Mouse (Mus musculus) gastrocnemius, adult 18-20 months (tissue): ENCODE results near the gene Utp15. TPM values are rescaled to one million over a fixed set of nuclear protein-coding genes. Genes with fewer than 3 reads are reported as not detected.

ENCODE experiments used
- DNase-seq: peaks from one replicate; pipeline ENCODE4 v3.0.0; 2021; ENCODE audit warnings: low spot score
- long read RNA-seq, 2 experiments: library from polyadenylated mRNA; stranded (forward); transcript quantifications; one replicate each; pipeline ENCODE4 v2.0.0; 2021
- total RNA-seq, 2 experiments: library from RNA; stranded (reverse); gene quantifications; 2 replicates each; pipeline ENCODE4 v1.2.3; 2021

Utp15 gene
- total RNA-seq = 1 to 10 TPM; 3.5 to 3.8 TPM
- long read RNA-seq, experiment 1, full-length matches to known transcripts = 9 of 10 reads
- long read RNA-seq, experiment 1, partial matches to known transcripts = 0 of 10 reads
- long read RNA-seq, experiment 1, other reads (novel, unspliced or antisense) = 1 of 10 reads
- long read RNA-seq, experiment 2, full-length matches to known transcripts = 9 of 11 reads
- long read RNA-seq, experiment 2, partial matches to known transcripts = 1 of 11 reads
- long read RNA-seq, experiment 2, other reads (novel, unspliced or antisense) = 1 of 11 reads

DNA sequence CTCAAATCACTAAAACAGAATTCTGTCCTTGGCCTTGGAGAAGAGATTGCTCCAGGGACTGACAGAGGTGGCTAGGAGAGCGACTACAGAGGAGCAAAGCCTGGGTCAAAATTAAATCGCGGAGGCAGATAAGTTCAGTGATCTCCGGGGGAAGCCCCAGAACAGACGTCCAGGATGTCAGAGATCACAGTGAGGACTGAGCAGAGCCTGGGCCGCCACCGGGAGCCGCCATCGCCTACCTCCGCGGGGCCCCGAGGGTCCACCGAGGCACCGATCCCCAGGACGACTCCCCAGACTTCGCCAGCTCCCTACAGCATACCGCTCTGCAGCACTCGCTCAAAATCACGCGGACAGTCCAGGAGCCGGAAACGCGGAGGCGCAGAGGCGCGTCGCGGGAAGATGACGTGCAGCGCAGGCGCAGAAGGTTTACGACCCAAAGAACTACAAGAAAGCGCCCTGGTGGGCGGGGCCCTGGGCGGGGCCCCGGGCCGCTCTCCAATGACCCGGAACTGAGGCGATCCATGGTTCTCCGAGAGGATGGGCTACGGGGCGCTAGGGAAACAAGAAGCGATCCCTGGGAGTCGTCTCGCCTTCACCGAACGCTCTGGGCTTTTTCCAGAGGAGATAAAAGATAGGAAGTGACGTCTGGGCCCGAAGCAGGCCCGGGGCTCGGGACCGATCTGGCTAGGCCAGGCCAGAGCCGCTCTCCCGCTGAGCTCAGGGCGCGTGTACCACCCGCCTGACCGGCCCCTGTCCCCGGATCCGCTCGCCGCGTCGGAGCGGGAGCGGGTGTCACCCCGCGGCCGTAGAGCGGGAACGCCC, at the start of gene Utp15, which contains the start of gene Ankra2:
TSS of gene Utp15 (minus strand) at position 406 of the 822 bp plus-strand sequence.
TSS of gene Ankra2 (plus strand) at position 439 of the 822 bp plus-strand sequence.
- peak; percentile 96 for DNase-seq

DNA sequence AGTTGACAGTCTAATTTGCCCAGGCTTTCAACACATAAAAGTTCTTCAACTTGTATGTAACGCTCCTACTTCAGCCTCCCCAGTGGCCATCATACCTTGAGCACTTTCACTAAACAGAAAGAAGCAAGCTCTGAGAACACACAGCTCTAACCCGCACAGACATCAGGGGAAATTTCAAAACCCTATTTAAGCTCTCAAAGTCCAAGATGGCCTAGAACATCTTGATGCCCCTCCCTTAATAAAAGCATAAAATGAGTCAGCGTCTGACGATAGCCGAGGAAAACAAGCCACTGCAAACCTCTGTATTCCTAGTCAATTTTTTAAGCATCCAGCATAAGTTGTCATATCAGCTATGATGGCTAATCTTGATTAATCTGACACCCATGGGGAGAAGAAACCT, 48.8 kb upstream of the Utp15 start:
- no peak for DNase-seq

DNA sequence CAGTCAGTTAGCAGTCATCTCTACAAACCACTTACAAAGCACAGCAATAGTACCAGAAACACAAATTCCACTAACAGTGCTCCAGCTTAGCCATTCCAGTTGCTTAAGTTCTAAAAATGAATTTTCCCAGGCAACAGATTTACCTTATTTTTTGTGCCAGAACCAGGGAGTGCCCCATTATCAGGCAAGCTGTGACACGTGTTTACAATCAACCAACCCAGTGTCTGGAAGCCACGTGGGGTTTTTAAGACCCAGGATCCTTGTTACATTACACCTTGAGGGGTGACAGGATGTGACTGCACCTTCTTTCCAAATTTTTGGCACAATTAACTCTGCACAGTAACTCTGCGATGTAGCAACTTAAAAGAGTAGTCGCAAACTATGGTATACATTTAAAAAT, 45.9 kb upstream of the Utp15 start:
- no peak for DNase-seq

DNA sequence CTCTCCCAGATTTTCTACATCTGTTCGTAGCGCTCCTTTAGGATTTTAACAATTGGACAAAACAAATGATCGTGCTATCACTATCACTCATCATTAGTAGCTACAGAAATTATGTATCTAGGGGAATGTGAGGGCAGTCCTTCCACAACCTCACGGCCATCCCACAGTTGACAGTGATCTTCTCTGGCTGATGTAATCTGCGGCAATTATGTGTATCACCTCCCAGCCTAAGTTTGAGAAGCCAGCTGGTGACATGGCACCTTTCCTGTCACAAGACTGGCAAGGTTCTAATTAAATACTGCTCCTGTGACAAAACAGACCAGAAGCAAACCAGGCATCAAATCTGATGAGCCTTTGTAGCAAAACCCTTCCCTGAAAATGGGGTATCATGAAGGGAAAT, 45.2 kb upstream of the Utp15 start:
- DNase-seq = no peak

DNA sequence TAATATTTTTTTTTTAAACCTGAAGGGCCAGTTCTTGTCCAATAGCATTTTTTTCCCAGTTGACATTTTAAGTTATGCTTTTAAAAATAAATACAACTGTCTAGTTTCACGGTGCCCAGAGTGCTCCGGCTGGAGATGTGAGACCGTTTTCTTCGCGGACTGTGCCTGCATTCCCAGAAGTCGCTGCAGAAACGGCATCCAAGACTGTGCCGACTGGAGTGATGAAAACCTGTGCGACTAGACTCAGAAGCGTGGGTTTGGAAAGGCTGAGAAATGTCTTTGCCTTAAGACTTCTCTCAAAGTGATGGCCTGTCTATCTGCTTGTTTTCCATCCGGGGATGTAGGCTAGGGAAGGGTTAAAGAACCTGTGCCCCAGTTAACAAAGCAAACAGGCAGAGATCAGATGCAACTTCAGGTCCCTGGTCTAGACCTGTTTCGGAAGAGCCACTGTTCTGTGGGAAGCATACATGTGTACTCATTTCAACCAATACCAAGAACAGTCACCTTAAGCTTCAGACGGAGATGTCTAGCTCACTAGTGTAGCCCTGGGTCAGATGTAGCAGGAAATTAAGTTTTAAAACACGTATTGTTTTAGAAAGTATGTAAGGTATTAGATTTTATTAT, 44.1 kb upstream of the Utp15 start:
- DNase-seq = no peak

DNA sequence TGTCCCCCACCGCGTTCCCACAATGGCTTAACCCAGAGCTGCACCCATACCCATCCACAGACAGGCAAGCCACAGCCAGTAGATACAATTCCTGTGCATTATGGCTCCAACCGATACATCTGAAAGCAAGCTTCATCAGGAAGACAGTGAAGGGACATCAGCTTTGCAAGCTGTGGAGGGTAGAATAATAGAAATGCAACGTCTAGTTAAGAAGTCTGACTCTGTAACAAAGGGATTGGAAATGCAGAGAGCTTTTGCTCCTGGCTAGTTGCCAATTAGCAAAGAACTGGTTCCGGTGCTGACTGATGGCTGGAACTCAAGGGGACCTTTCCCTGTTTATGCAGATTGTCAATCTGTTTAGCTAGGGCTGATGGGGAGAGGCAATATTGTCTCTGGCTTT, 43.6 kb upstream of the Utp15 start:
- no peak for DNase-seq

DNA sequence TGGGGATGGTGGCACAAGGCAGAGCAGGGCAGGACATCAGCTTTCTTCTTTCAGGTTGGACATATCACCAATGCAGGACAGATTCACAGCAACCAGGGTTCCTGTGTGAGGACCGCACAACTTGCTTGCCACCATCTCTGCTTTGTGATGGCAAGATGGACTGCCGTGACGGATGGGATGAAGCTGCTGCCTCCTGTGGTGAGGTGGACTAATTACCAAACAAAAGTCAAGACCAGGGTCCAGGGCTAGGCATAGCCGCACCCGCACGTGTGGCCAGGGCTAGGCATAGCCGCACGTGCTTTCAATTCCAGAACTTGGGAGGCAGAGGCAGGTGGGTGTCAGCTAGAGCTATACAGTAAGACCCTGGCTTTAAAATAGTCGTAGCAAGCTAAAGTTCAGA, 42.4 kb upstream of the Utp15 start:
- DNase-seq = no peak

DNA sequence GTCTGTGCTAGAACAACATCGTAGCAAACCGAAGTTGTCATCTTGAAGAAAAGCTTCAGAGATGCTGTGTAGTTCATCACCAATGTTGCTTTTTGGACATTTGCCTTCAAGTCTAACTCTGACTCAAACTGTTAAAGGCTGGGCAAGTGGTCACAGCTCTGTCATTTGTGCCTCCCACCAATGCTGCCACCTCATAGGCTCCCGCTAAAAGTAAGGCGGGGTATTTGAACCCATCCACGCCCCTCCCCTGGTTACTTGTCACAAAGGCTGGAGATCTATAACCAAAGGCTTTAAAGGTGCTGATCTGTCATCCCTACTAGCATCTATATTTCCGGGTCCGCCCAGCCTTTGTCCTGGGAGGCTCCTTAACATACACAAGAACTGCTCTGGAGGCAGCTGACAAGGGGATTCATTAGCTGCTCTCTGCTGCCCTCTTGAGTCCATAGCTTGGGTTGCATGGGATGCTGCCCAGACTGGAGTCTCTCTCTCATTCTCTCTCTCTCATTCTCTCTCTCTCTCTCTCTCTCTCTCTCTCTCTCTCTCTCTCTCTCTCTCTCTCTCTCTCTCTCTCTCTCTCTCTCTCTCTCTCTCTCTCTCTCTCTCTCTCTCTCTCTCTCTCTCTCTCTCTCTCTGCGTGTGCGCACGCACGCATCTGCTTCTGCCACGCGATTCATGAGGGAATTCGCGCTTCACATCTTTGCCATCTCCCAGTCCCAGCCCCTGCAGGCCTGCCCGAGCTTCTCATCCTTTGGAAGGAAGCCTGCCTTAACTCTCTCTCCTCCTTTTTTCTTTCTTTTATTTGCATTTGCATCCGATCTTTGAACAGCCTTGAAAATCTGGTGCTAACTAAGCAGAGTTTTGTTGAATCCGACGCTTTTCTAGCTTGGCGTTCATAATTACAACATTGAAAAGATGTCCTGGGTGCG, 36.3 kb upstream of the Utp15 start:
- DNase-seq = peak; percentile 62

DNA sequence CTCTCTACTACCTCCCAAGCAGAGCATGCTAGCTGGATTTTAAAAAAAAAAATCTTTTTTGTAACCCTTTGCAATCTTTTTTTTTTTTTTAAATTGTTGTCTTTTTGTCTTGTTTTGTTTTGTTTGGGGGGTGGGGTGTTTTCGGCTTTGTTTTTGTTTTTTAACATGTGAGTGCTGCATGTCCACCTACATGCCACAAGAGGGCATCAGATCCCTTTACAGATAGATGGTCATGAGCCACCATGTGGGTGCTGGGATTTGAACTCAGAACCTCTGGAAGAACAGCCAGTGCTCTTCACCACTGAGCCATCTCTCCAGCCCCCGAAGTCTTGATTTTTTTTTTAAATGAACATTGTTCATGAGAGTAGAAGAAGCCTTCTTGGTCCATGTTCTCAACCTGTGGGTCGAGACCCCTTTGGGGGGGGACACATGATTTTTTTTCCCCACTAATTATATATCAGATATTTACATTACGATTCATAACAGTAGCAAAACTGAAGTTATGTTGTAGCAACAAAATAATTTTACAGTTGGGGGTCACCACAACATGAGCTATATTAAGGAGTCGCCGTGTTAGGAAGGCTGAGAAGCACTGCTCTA, 35.1 kb upstream of the Utp15 start:
- no peak for DNase-seq

DNA sequence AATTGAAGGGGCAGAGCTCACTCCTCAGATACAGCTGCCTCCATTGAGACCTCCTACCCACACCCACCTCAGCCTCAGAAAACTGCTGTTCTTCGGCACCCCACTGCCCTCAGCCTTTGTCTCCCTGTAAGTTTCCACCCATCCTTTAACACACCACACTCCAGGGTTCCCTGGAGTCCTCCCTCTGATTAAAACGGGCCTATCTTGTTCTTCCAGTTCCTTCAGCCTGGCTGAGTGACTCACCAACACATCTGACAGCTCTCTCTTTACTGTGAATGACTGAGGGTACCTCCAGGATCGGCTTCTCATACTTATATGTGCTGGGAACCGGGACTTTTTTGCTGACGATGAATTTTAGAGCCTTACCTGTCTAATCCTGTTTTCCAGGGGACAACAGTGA, 33.2 kb upstream of the Utp15 start:
- DNase-seq = no peak

DNA sequence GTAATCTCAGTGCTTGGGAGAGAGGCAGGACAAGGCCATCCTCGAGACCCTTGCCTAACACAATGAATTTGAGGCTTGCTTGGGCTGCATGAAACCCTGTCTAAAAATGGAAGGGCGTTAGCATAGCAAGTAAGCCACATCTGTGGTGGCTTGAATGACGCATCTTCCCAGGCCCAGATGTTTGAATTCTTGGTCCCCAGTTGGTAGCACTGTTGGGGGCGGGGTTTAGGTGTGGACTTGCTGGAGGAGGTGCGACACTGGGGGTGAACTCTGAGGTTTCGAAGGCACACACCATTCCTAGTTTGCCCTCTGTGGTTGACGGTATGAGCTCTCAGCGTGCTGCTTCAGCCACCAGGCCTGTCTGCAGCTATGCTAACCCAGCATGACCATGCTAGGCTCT, 28.9 kb upstream of the Utp15 start:
- DNase-seq = no peak

DNA sequence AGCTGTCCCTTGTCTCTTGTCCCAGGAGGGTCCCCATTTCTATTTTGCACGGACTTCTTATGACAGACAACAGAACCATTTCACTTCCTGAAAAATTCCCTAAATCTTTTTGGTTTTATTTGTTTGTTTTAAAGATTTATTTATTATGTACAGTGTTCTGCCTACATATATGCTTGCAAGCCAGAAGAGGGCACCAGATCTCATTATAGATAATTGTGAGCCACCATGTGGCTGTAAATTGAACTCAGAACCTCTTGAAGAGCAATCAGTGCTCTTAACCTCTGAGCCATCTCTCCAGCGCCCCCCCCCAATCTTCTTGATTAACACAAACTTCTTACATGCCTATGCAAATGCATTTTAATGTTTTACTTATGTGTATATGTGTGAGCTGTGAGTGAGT, 27.9 kb upstream of the Utp15 start:
- no peak for DNase-seq

DNA sequence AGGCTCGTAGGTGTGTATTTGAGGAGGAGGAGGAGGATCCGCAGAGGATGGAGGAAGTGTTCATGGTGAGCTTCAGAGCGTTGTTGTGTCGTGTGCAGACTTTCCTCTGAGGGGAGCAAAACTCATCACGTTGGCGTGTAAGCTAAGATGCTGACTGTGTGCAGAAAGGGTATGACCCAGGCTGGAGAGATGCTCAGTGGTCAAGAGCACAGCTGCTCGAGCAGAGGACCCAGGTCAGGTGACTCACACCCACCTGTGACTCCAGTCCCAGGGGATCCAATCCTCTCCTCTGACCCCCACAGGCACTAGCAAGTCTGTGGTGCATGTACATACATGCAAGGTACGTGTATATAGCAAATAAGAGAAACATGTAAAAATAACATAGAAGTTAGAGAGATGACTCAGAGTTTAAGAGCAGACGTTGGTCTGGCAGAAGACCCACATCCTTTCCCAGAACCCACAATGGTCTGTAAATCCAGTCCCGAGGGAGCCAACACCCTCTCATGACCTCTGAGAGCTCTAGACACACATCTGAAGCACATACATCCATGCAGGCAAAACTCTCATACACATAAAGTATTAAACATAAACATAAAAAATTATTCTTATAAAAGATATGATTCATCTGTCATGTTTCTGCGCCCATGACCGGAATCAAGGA, 18.3 kb upstream of the Utp15 start:
- DNase-seq = no peak

DNA sequence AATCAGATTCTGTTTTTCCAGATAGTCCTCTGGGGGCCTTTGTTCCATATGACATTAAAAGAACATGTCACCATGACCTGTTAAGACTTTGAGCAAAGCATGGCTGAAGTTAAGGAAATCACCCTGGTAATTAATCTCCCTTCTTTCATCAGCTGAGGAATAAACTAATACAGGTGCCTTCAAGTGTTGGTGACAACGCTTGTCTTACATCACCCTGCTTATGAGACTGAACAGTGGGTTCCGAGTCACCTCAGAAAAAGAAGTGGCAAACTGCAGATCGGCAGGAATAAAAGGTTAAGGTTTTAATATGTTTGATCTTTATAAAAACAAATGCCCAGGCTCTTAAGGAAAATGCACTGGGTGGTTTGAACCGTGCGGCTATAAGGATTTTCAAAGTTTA, 16.8 kb upstream of the Utp15 start, which contains the start of gene Gm21976:
TSS of gene Gm21976 (plus strand) at position 202 of the 400 bp plus-strand sequence.
- DNase-seq = no peak

DNA sequence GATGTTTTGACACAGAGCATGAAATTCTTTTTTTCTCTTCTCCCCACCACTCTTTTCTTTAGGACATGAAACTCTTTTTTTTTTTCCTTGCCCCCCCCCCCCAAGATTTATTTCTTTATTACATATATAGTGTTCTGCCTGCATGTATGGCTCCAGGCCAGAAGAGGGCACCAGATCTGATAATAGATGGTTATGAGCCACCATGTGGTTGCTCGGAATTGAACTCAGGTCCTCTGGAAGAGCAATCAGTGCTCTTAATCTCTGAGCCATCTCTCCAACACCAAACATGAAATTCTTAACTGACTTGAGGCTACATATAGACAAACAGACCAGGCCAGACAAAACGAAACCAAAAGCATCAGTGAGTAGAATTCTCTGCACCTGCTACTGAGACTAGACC, 14.7 kb upstream of the Utp15 start:
- DNase-seq = no peak

DNA sequence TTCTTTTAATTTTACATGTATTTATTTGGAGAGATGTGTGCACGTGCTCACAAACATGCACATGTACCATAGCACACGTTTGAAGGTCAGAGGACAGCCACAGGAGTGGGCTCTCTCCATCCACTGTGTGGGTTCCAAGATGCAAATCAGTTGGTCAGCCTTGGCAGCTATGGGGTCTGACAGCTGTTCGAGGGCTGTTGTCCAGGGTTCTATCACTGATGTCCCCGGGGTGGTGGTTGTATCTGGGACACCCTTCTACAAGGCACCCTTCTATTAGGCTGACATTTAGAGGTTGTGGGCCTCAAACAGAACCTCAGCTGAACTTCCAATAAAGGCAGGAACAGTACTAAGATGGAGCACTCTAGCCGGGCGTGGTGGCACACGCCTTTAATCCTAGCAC, 13.4 kb upstream of the Utp15 start:
- no peak for DNase-seq

DNA sequence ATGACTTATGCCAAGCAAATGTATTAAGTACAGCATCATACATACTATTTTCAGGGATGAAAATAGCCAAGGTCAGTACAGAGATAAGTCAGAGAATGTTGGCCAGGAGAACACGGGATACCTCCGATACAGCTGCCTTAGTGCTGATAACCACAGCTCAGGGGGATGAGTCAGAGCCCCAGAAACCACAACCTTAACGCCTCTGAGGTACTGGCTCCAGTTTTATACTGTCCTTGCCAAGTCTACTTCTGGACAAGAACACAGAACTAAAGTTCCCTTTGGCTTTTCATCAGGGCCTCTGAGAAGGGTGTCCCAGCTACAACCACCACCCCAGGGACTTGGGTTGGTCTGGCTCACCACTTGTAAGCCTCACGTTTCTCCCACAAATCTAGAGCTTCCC, 12.8 kb upstream of the Utp15 start:
- DNase-seq = no peak

DNA sequence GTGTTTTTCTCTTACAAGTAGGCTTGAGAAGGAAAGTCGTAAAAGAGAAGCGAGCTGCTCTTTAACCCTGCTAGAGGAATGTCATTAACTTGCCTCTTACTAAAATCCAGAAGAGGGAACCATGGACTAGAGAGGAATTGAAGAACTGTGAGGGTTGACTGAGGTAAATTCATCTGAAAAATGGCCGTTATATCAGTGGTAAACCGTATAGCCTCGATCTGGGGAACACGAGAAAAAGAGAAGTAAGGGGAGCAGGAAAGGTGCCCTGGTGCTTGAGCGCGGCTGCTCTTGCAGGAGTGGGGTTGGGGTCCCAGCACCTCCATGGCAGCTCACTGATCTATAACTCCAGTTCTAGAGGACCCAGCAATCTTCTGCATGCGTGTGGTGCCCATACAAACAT, 11.2 kb upstream of the Utp15 start:
- DNase-seq = no peak

DNA sequence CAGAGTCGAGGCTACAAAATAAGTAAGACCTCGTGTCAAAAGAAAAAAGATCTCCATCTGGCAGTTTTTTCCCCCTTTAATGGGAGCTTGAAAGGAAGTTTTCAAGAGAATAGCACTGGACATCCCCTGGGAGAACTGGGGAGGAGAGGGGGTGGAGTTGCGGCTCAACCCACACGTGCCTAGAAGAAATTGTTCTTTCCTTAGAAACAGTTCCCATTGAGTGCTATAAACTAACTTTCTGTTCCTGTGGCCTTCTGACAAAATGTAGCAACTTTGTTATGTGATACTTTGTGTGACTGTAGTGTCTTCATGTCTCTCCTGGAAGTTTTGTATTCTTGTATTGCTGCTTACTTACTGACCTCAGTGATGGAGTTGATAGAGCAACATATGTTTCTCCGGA, 1.3 kb upstream of the Utp15 start:
- no peak for DNase-seq

DNA sequence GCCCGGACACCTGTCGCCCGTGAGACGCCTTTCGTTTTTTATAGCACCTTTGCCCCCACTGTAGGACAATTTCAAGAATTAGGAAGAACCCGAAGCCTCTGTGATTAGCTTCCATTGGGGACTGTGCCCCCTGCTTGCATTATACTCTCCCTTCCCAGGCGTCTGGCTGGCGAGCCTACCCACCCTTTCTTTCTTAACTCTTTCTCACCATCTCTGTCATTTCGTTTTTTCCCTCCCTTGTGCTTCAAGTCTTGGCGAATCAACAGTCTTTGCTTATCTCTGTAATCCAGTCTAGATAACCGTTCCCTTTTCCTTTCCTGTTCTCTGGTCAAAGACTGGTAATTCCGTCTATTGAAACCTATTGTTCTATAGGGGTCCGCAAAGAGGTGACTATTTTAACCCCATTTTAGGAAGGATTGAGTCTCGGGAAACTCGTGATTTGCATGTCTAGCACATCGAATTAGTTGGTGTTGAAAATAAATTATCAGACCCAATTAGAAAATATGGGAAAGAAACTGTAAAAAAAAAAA, 682 bp upstream of the Utp15 start:
- no peak for DNase-seq
